Mouse (Mus musculus): ENCODE measurements around the gene Adat3.

GRCm38 (mm10) chr10:80625764-80626163, 23.1 kb downstream of the Adat3 start:
- TF ChIP-seq CTCF (IDR thresholded peaks at IDR 0.05) (no peak), EP300 (IDR thresholded peaks at IDR 0.05) (no peak)

Data from lung, postnatal 0 days (tissue).